Mouse (Mus musculus) liver, embryonic 16.5 days (tissue): ENCODE data around the gene Cant1. TPM values are rescaled to one million over a fixed set of nuclear protein-coding genes. Genes with fewer than 3 reads are reported as not detected.

Experiments
- ATAC-seq: fragments of 200-750 bp; cut with Nextera tagmentation; 2 replicates; pipeline ENCODE4 v1.8.0; 2017; ENCODE audit warnings: low read depth, mild to moderate bottlenecking, moderate number of reproducible peaks, moderate library complexity
- H3K27ac ChIP-seq: fragments of 300-500 bp; sonication (generic); 2 replicates; pipeline ENCODE4 v1.5.1; 2014; ENCODE audit warnings: mild to moderate bottlenecking, low read length
- H3K27me3 ChIP-seq: fragments of 300-500 bp; sonication (generic); 2 replicates; pipeline ENCODE4 v1.6.1; 2014; ENCODE audit warnings: low read depth, low read length, mixed read lengths; ENCODE audit not compliant: control insufficient read depth, insufficient read depth
- H3K36me3 ChIP-seq: fragments of 300-500 bp; sonication (generic); 2 replicates; pipeline ENCODE4 v1.6.1; 2014; ENCODE audit warnings: mild to moderate bottlenecking; ENCODE audit not compliant: control insufficient read depth, insufficient read depth
- H3K4me1 ChIP-seq: fragments of 300-500 bp; sonication (generic); 2 replicates; pipeline ENCODE4 v1.6.1; 2014; ENCODE audit warnings: low read depth, low read length, mixed read lengths; ENCODE audit not compliant: control insufficient read depth
- H3K4me2 ChIP-seq: fragments of 300-500 bp; sonication (generic); 2 replicates; pipeline ENCODE4 v1.6.1; 2014; ENCODE audit warnings: low read depth, low read length, mixed read lengths
- H3K4me3 ChIP-seq: fragments of 300-500 bp; sonication (generic); 2 replicates; pipeline ENCODE4 v1.5.1; 2014; ENCODE audit warnings: low read depth, mild to moderate bottlenecking, low read length
- H3K9ac ChIP-seq: fragments of 300-500 bp; sonication (generic); 2 replicates; pipeline ENCODE4 v1.6.1; 2014; ENCODE audit warnings: low read depth, low read length
- H3K9me3 ChIP-seq: fragments of 300-500 bp; sonication (generic); replicated peaks from 2 replicates; pipeline ENCODE4 v1.6.1; 2016; ENCODE audit warnings: low read length; ENCODE audit not compliant: control insufficient read depth
- WGBS: fragments of 180-500 bp; shearing (Covaris S2); extraction: QIAGEN DNeasy Blood & Tissue Kit; methylation state at CpG from one replicate; pipeline ENCODE4 v1.1.7; 2014; ENCODE audit not compliant: insufficient replicate concordance; 5-methylcytosine and 5-hydroxymethylcytosine counted together
- polyA plus RNA-seq: library from polyadenylated mRNA; unstranded; fragments of >200 nt; fragmentation: Nextera tagmentation; extraction: Ambion mirVana; gene quantifications from 2 replicates; pipeline ENCODE4 v1.2.1, GENCODE M21; 2015

Gene Cant1
- polyA plus RNA-seq, 1 experiment from 2014 or later = 8.2 TPM

DNA sequence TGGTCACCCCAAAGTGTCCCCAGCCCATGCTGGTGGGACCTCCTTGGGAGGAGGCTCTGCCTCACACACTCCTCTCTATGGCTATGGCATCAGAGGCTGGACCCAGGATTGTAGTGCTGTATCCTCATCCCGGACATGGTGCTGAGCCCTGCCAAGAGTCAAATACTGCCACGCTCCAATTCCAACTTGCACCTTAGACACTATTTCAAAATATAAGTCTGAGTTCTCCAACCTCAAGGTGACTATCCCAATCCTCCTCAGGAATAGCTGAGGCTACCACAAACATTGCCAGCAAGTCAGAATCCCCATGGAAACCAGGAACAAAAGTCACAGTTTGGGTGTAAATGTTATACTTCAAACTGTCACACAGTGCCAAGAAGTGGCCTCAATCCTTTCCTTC is 6.3 kb downstream of the Cant1 start:
- peaks cover 3% of the 10 kb centered on the region for H3K4me1 ChIP-seq
- no peak overlapping the region for H3K4me3 ChIP-seq
- WGBS = 81% methylated on average over 2 of the region's 2 CpGs
- no peak overlapping the region for H3K9ac ChIP-seq
- no peak overlapping the region for H3K27ac ChIP-seq
- H3K36me3 ChIP-seq = no peaks in the 10 kb centered on the region; the same call in none of the 2 replicates
- H3K4me2 ChIP-seq = no peak overlapping the region
- no peaks in the 10 kb centered on the region for H3K9me3 ChIP-seq
- H3K27me3 ChIP-seq = no peaks in the 10 kb centered on the region
- ATAC-seq = no peak

DNA sequence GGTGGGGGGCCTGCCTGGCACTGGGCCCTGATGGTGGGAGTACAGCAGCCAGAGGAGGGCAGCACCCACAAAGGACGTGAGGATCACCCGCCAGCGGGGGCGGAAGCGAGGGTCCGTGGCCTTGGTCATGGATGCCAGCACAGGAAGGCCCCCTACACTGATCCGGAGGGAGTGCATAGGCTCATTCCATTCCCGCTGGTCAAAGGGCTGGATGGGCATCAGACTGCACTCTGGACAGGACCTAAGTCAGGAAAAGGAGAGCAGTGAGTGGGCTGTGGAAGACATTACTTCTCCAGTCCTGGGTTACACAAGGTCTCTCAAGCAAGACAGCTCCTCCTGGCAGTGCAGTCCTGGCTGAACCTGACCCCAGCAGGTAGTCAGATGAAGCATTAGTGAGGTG is 7.6 kb downstream of the Cant1 start:
- no peak overlapping the region for H3K4me3 ChIP-seq
- no peak overlapping the region for H3K4me2 ChIP-seq
- peaks cover 3% of the 10 kb centered on the region for H3K36me3 ChIP-seq
- H3K27ac ChIP-seq = no peak overlapping the region
- no peaks in the 10 kb centered on the region for H3K27me3 ChIP-seq
- ATAC-seq = no peak
- no peaks in the 10 kb centered on the region for H3K4me1 ChIP-seq
- no peaks in the 10 kb centered on the region for H3K9me3 ChIP-seq
- WGBS = 82% methylated on average over 8 of the region's 8 CpGs
- H3K9ac ChIP-seq = no peak overlapping the region

DNA sequence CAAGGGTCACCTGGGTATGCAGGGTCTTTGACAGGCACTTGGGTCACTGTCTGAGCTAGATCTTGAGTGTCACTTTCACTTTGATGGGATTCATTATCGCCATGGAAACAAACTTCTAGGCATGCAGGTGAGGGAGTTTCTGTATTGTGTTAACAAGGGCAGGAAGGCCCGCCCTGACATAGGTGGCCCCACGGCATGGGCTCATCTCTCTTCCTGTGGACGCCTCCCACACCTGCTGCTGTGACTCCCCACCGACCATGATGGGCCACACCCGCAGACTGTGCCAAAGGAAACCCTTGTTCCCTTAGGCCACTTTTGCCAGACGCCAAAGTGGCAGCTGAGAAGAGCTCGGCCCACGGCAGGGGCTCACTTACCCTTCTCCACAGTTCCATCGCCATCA is 8.4 kb downstream of the Cant1 start:
- H3K27ac ChIP-seq = no peak overlapping the region
- H3K9ac ChIP-seq = no peak overlapping the region
- 79% methylated on average over 10 of the region's 10 CpGs for WGBS

DNA sequence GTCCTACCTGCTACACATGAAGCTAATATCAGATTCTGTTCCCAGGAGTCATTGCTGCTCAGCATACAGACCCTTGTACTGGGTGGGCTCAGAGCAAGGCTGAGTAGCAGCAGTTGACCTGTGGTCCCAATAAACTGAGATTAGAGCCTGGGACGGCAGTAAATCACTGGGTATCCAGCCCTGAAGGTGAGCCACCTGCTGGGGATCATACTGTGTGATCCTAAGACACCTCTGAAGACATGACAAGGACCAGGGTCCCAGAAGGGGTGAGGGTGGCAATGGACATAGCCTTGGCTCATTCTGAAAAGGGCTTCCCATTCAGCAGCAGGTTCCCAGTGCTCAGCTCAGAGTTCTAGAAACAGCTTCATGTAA is 8.8 kb downstream of the Cant1 start:
- H3K27me3 ChIP-seq = no peaks in the 10 kb centered on the region
- no peak overlapping the region for H3K27ac ChIP-seq
- H3K9ac ChIP-seq = no peak overlapping the region
- ATAC-seq = no peak
- H3K9me3 ChIP-seq = no peaks in the 10 kb centered on the region
- no peak overlapping the region for H3K4me2 ChIP-seq
- H3K36me3 ChIP-seq = peaks cover 3% of the 10 kb centered on the region
- no peaks in the 10 kb centered on the region for H3K4me1 ChIP-seq
- 48% methylated on average over 1 of the region's 1 CpGs for WGBS
- H3K4me3 ChIP-seq = no peak overlapping the region

More for the DNA sequence above, 8.4 kb downstream of the Cant1 start:
- no peaks in the 10 kb centered on the region for H3K9me3 ChIP-seq
- no peak for ATAC-seq
- H3K4me1 ChIP-seq = no peaks in the 10 kb centered on the region
- no peak overlapping the region for H3K4me2 ChIP-seq
- H3K36me3 ChIP-seq = peaks cover 3% of the 10 kb centered on the region
- H3K27me3 ChIP-seq = no peaks in the 10 kb centered on the region
- H3K4me3 ChIP-seq = no peak overlapping the region

DNA sequence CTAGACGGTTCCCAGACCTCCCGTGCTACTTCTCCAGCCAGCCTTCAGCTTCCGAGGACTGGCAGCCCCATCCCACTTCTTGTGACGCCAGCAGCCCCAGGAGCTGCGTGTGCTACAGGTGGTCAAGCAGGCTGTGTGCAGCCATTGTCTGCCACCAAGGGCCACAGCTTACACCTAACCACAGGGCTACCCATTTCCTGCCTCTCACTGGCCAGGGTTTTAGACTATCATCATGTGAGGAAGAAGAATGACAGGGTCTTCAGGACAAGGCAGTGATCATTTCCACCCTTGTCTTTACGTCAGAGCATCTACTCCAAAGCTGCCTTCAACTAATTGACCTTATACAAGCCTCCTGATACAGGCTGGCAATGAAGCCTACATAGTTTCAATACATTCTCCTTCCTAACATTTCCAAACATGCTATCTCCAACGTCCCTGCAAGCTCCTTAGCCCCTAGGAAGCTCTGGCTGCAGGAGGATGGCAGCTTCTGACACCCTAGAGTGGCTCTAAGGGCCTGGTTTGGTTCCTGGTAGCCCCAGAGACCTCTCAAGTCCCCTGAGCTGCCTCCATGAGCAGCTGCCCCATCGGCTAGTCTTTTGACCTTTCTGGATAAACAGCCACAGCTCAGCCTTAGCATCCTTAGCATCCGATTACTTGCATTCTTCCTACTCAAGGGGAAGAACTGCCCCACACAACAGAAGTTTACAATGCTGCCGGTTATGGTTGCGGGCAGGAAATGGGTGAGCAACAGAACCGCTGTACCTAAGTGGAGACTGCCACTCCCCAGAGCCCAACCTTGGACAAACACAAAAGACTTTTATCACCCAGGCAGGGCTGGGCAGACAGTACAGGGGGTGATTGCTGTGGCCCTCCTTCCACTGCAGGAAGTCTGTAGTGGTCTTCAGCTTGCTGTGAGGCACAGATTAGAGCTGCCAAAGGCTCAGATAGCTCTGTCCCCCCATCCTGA is 9.5 kb downstream of the Cant1 start:
- ATAC-seq = no peak
- Histone ChIP-seq H3K36me3 (peaks cover 3% of the 10 kb centered on the region), H3K9ac (no peak overlapping the region), H3K9me3 (no peaks in the 10 kb centered on the region), H3K27ac (no peak overlapping the region), H3K4me3 (no peak overlapping the region), H3K4me2 (no peak overlapping the region), H3K4me1 (no peaks in the 10 kb centered on the region), H3K27me3 (no peaks in the 10 kb centered on the region)
- 57% methylated on average over 12 of the region's 12 CpGs for WGBS

DNA sequence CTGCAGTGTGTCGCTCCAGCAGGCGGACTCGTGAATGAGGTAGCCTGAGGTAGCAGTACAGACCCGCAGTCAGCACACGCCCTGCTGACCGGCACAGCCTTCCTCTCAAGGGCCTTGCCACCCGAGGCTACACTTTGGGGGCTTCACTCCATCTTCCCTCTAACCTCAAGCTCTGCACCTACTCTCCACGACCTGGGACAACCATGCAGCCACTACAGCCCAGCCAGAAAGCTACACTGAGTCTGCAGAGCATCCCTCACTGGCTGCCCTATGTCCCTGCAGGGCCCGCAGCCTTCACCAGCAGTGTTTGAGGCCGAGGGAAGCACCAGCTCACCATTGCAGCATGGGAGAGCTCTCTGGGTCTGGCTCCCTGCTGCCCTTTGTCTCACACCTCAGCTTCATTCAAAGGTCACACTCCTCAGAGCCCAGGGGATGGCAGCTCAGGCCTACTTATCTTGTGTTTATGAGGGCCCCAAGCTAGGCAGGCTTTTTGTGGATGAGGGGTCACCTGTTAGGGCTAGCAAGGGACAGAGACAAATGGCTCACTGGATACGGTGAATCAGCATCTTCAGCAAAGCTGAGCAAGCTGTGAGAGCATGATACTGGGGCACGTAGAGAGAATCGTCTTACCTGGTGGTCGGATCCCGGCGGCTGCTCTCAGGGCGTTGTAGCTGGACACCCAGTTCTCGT is 10.7 kb downstream of the Cant1 start:
- Histone ChIP-seq H3K4me2 (no peak overlapping the region), H3K4me1 (no peaks in the 10 kb centered on the region), H3K4me3 (no peak overlapping the region), H3K9ac (no peak overlapping the region), H3K9me3 (no peaks in the 10 kb centered on the region), H3K27me3 (no peaks in the 10 kb centered on the region), H3K27ac (no peak overlapping the region), H3K36me3 (peaks cover 3% of the 10 kb centered on the region)
- WGBS = 76% methylated on average over 18 of the region's 18 CpGs
- ATAC-seq = no peak

DNA sequence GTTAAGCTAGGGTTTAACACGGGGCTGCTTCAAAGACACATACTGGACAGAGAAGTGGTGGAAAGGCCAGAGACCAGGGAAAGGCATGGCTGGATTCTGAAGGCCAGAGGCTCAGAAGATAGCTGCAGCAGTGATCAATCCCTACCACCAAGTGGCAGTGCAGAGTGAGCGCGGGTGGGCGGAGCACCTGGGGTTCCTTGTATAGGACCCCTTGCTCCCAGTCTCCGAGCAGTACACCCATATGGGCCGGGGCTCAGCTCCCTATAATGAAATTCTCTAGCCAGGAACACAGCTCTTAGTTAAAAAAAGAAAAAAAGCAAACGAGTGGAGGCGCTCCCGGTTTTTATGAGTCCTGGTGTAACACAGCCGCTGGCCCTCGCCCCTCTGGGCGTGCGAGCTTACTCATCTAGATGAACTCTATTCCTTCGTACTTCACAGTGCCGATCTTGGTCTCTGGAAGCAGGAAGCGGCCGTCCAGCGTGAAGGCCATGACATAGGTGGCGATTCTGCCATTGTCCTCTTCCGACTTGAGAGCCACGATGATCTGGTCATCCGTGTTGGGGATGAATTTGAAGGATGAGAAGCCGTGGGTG is 11.5 kb downstream of the Cant1 start:
- no peaks in the 10 kb centered on the region; the same call in 1 of the 2 replicates for H3K4me1 ChIP-seq
- ATAC-seq = no peak
- no peak overlapping the region for H3K4me2 ChIP-seq
- H3K27ac ChIP-seq = no peak overlapping the region
- no peak overlapping the region for H3K4me3 ChIP-seq
- H3K9ac ChIP-seq = no peak overlapping the region
- H3K9me3 ChIP-seq = no peaks in the 10 kb centered on the region
- H3K27me3 ChIP-seq = no peaks in the 10 kb centered on the region
- 84% methylated on average over 23 of the region's 23 CpGs for WGBS
- H3K36me3 ChIP-seq = peaks cover 3% of the 10 kb centered on the region

DNA sequence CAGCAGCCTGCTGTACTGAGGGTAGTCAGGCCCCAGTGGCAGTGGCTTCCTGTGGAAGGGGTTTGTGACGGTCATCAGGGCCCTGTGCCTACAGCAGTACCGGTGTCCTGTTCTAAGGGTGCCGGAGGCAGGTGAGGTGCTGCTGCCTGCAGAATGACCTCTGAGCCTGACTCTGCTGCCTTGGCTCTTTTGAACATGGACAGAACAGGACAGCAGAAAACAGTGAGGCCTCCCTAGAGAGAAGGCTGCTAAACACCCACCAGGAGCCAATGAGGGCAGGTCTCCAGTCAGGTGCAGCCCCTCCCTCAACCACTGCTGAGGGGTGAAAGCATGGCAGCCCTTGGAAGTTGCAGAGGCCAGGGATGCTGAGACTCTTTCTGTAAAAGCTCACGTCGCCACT is 12.4 kb downstream of the Cant1 start:
- 80% methylated on average over 5 of the region's 5 CpGs for WGBS
- H3K4me3 ChIP-seq = no peak overlapping the region
- H3K4me2 ChIP-seq = no peak overlapping the region
- no peaks in the 10 kb centered on the region for H3K27me3 ChIP-seq
- H3K9me3 ChIP-seq = no peaks in the 10 kb centered on the region
- H3K27ac ChIP-seq = no peak overlapping the region
- ATAC-seq = no peak
- H3K36me3 ChIP-seq = peaks cover 3% of the 10 kb centered on the region
- H3K4me1 ChIP-seq = no peaks in the 10 kb centered on the region; the same call in 1 of the 2 replicates
- no peak overlapping the region for H3K9ac ChIP-seq

DNA sequence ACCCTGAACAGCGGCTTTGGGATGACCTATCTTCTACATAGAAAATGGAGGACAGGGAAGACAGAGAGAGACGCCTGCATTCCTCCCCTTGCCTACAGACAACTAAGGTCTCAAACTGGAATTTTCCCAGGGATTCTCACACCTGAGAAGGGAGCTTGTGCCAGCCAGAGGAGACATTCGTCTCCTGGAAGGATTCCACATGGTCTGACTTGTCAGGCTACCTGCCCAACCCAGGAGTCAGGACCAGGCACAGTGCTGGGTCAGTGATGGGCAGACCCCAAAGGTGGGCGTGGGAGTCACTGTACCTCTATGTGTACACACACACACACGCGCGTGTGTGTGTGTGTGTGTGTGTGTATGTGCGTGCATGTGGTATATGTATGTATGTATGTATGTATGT is 13.6 kb downstream of the Cant1 start:
- Histone ChIP-seq H3K4me3 (no peak overlapping the region), H3K4me2 (no peak overlapping the region), H3K36me3 (peaks cover 3% of the 10 kb centered on the region; the same call in 1 of the 2 replicates), H3K27me3 (no peaks in the 10 kb centered on the region), H3K27ac (no peak overlapping the region), H3K9ac (no peak overlapping the region), H3K9me3 (no peaks in the 10 kb centered on the region), H3K4me1 (peaks cover 7% of the 10 kb centered on the region)
- 78% methylated on average over 8 of the region's 8 CpGs for WGBS
- no peak for ATAC-seq
